Mouse (Mus musculus) kidney, adult 2 months (tissue): Measurements from ENCODE around the gene Cyp2j13. TPM values are rescaled to one million over a fixed set of nuclear protein-coding genes. Genes with fewer than 3 reads are reported as not detected.
"Not testable (repeated sequence)": the region's sequence is repeated elsewhere in the genome, so short reads cannot be mapped to it uniquely, and the experiment has no call there.

Experiments used
- DNase-seq: peaks from one replicate; pipeline ENCODE4 v3.0.0; 2021
- H3K27ac ChIP-seq: fragments of 200-500 bp; 2 replicates; pipeline ENCODE4 v1.5.1; 2012; ENCODE audit warnings: low read depth, low read length, control low read depth, inconsistent platforms; ENCODE audit not compliant: insufficient read depth
- H3K27me3 ChIP-seq: fragments of 200-500 bp; replicated peaks from 2 replicates; pipeline ENCODE4 v1.6.1; 2012; ENCODE audit warnings: mild to moderate bottlenecking, moderate library complexity, low read length, inconsistent platforms; ENCODE audit not compliant: control insufficient read depth, insufficient read depth
- H3K36me3 ChIP-seq: fragments of 200-500 bp; 2 replicates; pipeline ENCODE4 v1.6.1; 2012; ENCODE audit warnings: mild to moderate bottlenecking, moderate library complexity, low read length, inconsistent platforms; ENCODE audit not compliant: control insufficient read depth, insufficient read depth
- H3K4me1 ChIP-seq: fragments of 200-500 bp; 2 replicates; pipeline ENCODE4 v1.6.1; 2011; ENCODE audit warnings: low read length; ENCODE audit not compliant: control insufficient read depth, insufficient read depth
- H3K4me3 ChIP-seq: fragments of 200-500 bp; 2 replicates; pipeline ENCODE4 v1.5.1; 2011; ENCODE audit warnings: mild to moderate bottlenecking, low read depth, low read length, control low read depth; ENCODE audit not compliant: insufficient read depth
- CTCF ChIP-seq: fragments of 200-500 bp; conservative IDR thresholded peaks from 2 replicates; pipeline ENCODE4 v1.5.1; 2011; ENCODE audit warnings: low read depth, mild to moderate bottlenecking, control low read depth, low read length, moderate library complexity, mixed read lengths; ENCODE audit not compliant: insufficient read depth, insufficient read length
- POLR2A ChIP-seq: fragments of 200-500 bp; IDR thresholded peaks from one replicate; pipeline ENCODE4 v1.6.1; 2011; ENCODE audit warnings: low read depth, low read length, control low read depth
- WGBS: fragments of 180-500 bp; shearing (Covaris S2); methylation state at CpG from one replicate; pipeline ENCODE4 v1.1.7; 2018; 5-methylcytosine and 5-hydroxymethylcytosine counted together
- polyA plus RNA-seq: library from polyadenylated mRNA; depleted of rRNA; stranded (reverse); fragments of >200 nt; gene quantifications from 2 replicates; pipeline ENCODE4 v1.2.3, GENCODE M21; 2012; rRNA removed

Cyp2j13 gene
- polyA plus RNA-seq, result 0.42 and 0.45 TPM in 2 replicates

- no peaks in the 10 kb centered on the region for H3K27me3 ChIP-seq
- no peaks in the 10 kb centered on the region for H3K36me3 ChIP-seq
- peak within 1 kb of the TSS; percentile 66 for H3K4me3 ChIP-seq
- peak; percentile 71 for DNase-seq
- TF ChIP-seq CTCF (no peak), POLR2A (peak; percentile 23)
- 5% methylated on average over 20 of the region's 20 CpGs for WGBS
- no peaks in the 10 kb centered on the region for H3K4me1 ChIP-seq
- H3K27ac ChIP-seq, result peak within 1 kb of the TSS; percentile 91
Measured at GRCm38 (mm10) chr4:96077261-96078125, at the start of gene Cyp2j13. Cyp2j13 (minus strand) TSS chr4:96077546.

- Histone ChIP-seq H3K36me3 (no peaks in the 10 kb centered on the region), H3K27me3 (no peaks in the 10 kb centered on the region), H3K27ac (no peak overlapping the region), H3K4me3 (no peak overlapping the region), H3K4me1 (no peaks in the 10 kb centered on the region)
- no peak for DNase-seq
- WGBS, result 60% methylated on average over 2 of the region's 2 CpGs
- no peak for TF ChIP-seq CTCF
- TF ChIP-seq POLR2A, result no peak
Measured at GRCm38 (mm10) chr4:96096841-96097240, 19.5 kb upstream of the Cyp2j13 start.

GRCm38 (mm10) chr4:96091869-96092268 lies 14.5 kb upstream of the Cyp2j13 start:
- H3K36me3 ChIP-seq, result no peaks in the 10 kb centered on the region
- no peak for TF ChIP-seq POLR2A
- no peak for TF ChIP-seq CTCF
- no peak for DNase-seq

GRCm38 (mm10) chr4:96089356-96090048 lies 12.2 kb upstream of the Cyp2j13 start:
- not testable (repeated sequence) for H3K4me1 ChIP-seq, H3K27me3 ChIP-seq, H3K4me3 ChIP-seq, H3K36me3 ChIP-seq
- peak overlapping the region; percentile 45; the same call in 1 of the 2 replicates for H3K27ac ChIP-seq
- WGBS, result 30% methylated on average over 6 of the region's 6 CpGs
- DNase-seq, result peak; percentile 83

More at GRCm38 (mm10) chr4:96091869-96092268, 14.5 kb upstream of the Cyp2j13 start:
- Histone ChIP-seq H3K4me3 (no peak overlapping the region), H3K27me3 (no peaks in the 10 kb centered on the region), H3K4me1 (peaks cover 8% of the 10 kb centered on the region; the same call in 1 of the 2 replicates), H3K27ac (no peak overlapping the region)

- H3K27me3 ChIP-seq, result no peaks in the 10 kb centered on the region
- H3K36me3 ChIP-seq, result no peaks in the 10 kb centered on the region
- H3K27ac ChIP-seq, result no peak overlapping the region
- no peak overlapping the region for H3K4me3 ChIP-seq
- no peak for DNase-seq
- TF ChIP-seq CTCF, result no peak
- TF ChIP-seq POLR2A, result no peak
- H3K4me1 ChIP-seq, result no peaks in the 10 kb centered on the region
Measured at GRCm38 (mm10) chr4:96078308-96078707, 962 bp upstream of the Cyp2j13 start.

- peaks cover 5% of the 10 kb centered on the region for H3K36me3 ChIP-seq
- DNase-seq, result peak; percentile 56
Measured at GRCm38 (mm10) chr4:96062045-96062444, 15.3 kb downstream of the Cyp2j13 start.

GRCm38 (mm10) chr4:96060106-96060505 lies 17.2 kb downstream of the Cyp2j13 start:
- H3K27ac ChIP-seq, result peak overlapping the region; percentile 64
- H3K4me3 ChIP-seq, result no peak overlapping the region
- peaks cover 14% of the 10 kb centered on the region for H3K4me1 ChIP-seq
- H3K36me3 ChIP-seq, result peaks cover 5% of the 10 kb centered on the region
- H3K27me3 ChIP-seq, result no peaks in the 10 kb centered on the region; the same call in 1 of the 2 replicates
- no peak for TF ChIP-seq POLR2A
- no peak for TF ChIP-seq CTCF
- DNase-seq, result peak; percentile 60
- 40% methylated on average over 2 of the region's 2 CpGs for WGBS

More at GRCm38 (mm10) chr4:96062045-96062444, 15.3 kb downstream of the Cyp2j13 start:
- peaks cover 14% of the 10 kb centered on the region for H3K4me1 ChIP-seq
- TF ChIP-seq CTCF (no peak), POLR2A (no peak)
- WGBS, result 51% methylated on average over 2 of the region's 2 CpGs
- no peak overlapping the region for H3K4me3 ChIP-seq
- peak overlapping the region; percentile 89 for H3K27ac ChIP-seq
- H3K27me3 ChIP-seq, result no peaks in the 10 kb centered on the region; the same call in 1 of the 2 replicates
